Mouse (Mus musculus) layer of hippocampus, adult 11-12 months (tissue): ENCODE data around the gene Myo1c.

Source experiments
- DNase-seq: peaks from one replicate; pipeline ENCODE4 v3.0.0; 2022; ENCODE audit warnings: low spot score

The Myo1c gene

GRCm38 (mm10) chr11:75650311-75650710 is at the start of gene Myo1c:
Gene Myo1c, plus strand, starts transcription at chr11:75650504.
- DNase-seq = no peak

DNA sequence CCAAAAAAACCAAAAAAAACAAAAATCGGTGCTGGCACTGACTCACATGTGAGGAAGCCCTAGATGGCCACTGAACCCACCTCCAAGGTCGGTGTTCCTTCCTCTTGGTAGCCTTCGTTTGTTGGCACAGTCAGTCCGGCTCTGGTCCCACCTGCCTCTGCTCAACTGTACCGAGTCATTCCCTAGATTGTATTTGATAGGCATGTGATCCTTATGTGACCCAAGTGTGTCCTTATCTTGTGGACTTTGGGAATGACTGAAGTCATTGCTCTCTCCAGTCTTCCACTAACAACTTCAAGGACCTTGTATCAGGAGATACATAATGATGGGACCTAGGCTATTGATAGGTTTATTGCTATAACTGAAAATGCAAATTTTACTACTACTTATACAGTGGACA is 45.5 kb upstream of the Myo1c start:
- no peak for DNase-seq

DNA sequence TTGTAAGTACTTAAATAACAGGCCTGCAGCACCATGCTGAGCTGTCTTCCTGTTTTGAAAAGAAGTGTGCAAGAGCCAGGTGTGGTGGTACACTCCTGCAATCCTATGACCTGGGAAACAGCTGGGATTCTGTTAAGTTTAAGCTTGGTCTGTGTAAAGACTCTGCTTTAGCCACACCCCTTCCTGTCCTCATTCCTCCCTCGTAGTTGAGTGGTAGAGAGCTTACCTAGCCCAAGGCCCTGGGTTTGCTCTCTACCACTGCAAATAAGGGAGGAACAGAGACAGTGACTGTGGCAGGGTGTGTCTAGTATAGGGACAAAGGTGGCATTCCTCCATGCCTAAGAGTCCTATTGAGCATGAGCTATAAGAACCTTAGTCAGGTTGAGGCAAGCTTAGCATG is 45.0 kb upstream of the Myo1c start:
- DNase-seq = no peak

DNA sequence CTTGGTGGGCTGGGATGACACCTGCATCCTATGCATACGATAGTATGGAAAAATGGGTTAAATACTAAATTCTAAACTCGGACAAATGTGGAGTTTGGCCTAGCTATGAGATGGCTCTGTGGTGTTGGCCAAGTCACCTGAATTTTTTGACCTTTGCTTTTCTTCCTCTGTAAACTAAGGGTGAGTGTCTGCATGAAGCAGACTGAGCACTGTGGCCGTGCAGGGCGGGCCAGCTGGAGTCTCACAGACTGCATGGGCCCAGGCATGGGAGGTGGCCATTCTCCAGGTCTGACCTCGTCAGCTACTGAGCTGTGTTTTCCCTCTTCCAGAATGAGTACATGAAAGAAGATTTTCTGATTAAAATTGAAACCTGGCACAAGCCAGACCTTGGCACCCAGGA is 41.5 kb upstream of the Myo1c start:
- no peak for DNase-seq

- no peak for DNase-seq
These were observed 40.3 kb upstream of the Myo1c start for GRCm38 (mm10) chr11:75610021-75610420.

DNA sequence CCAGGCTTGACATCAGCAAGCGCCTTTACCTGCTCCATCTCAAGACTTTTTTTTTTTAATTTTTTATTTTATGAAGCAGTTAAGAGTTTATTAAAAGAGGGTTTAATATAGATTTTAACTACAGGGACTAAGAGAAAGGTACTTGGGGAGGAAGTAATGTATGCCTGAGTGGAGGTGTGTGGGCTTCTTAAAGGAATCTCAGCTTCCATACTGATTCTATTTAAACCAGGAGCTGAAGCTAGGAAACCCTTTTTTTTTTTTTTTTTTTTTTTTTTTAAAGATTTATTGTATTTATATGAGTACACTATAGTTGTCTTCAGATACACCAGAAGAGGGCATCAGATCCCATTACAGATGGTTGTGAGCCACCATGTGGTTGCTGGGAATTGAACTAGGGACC is 35.5 kb upstream of the Myo1c start:
- no peak for DNase-seq

DNA sequence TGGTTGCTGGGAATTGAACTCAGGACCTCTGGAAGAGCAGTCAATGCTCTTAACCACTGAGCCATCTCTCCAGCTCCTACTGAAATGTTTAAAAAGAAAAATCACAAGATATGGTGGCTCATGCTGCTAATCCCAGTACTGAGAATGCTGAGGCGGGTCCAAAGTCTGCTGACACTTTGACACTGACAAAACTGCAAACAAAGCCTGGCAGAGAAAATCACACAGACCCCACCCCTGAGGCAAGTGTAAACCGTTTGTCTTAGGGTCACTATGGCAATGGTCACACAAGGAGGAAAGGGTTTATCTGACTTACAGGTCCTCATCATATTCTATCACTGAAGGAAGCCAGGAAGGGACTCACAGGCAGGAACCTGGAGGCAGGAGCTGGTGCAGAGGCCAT is 34.7 kb upstream of the Myo1c start:
- DNase-seq = no peak

- no peak for DNase-seq
These were observed 31.2 kb upstream of the Myo1c start for GRCm38 (mm10) chr11:75619133-75619532.

DNA sequence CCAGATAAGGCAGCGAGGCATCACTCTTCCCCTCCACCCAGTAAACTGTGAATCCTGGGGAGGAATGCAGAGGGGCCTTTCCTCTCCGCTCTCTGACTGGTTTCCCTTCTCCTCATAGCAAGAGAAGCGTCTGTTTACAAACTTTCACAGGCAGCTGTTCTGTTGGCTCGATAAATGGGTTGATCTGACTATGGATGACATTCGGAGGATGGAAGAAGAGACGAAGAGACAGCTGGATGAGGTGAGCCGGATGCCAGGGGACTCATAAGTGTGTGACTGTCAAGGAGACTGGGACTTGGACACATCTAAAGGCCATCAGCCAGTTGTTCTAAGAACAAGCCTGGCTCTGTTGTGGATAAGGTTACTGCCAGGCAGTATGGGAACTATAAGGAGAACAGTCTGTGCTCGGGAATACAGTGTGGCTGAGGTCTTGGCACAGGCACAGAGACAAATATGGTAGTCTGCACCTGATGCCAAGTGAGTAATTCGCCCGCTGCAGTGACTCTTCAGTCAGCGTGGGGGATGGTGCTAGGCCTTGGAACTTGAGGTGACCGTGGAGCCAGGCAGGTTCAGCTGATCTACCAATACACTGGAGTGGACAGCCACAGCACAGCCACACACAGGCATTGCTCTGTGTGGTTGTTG is 30.0 kb upstream of the Myo1c start:
- peak; percentile 51 for DNase-seq

- no peak for DNase-seq
These were observed 28.9 kb upstream of the Myo1c start for GRCm38 (mm10) chr11:75621426-75621825.

- no peak for DNase-seq
These were observed 27.5 kb upstream of the Myo1c start for GRCm38 (mm10) chr11:75622588-75623329.

DNA sequence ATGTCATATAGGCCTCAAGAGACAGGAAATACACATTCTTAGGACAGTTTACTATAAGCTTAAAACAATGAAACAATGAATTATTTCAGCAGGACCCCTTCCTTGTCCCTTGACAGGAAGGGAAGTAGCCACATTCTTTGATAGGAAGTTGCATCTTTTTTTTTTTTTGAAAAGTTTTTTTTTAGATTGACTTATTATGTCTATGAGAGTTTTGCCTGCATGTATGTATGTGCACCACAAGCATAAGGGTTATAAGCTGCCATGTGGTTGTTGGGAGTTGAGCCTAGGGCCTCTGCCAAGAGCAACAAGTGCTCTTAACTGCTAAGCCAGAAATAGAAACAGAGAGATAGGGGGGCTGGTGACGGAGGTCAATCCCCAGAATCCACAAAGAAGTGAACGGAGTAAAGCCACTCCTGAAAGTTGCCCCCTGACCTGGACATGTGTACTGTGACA is 26.2 kb upstream of the Myo1c start:
- DNase-seq = no peak

DNA sequence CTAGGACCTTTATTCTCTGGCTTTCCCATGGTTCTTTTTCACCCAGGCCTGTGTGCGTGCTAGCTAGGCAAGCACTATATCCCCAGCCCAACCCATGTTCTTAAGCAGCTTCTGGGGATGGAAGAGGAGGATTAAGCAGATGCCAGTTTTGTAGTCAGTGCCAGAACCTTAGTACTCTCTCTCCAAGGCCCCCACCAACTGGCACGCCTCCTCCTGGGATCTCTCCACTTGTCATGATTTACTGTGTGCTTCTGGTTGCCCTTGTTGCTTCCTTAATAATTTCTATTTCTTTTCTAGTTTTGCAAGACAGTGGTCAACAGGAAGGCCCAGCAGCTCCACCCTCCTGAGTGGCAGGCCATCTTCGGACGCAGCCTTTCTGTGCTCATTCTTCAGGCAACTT is 24.5 kb upstream of the Myo1c start:
- DNase-seq = no peak

DNA sequence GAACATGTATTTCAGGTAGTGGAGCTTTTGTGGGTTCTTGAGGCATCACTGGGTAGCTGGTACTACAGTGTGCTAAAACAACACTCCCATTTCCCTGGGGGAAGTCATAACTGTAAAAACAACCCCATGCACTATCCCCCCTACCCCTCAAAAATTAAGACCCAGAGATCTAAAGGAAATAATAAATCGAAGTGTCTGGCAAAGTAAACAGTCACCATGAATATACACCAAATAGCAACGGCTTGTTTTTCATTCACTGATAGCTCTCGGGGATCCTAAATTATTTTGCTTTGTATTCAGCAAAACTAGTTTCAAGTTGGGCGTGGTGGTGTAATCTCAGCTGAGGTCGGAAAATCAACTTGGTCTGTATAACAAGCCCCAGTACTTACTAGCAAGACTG is 20.2 kb upstream of the Myo1c start:
- no peak for DNase-seq

DNA sequence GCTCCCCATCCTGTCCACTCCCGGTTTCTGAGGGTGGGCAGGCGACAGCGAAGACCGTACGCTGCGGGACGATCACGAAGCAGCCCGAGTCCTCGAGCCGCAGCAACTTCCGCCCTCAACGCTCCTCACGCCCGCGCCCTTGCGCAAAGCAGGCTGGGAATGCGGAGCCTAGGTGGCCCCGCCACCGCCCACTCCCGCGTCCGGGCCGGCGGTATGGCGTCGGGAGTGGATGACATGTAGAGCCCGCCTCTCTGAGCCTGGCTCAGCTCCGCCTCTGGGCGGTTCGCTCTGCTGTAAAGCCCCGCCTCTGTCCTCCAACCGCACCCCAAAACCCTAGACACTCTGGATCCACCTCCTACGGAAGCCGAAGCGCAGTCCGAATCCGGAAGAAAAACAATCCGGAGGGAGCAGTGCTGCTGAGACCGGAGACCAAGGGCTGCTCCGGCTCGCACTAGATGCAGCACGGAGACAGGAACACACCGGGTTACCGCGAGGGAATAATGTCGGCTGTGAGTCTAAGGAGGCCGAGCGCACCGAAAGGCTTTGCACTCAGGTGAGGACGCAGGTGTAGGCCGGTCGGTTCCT is 19.6 kb upstream of the Myo1c start, which contains the start of gene Inpp5k:
Inpp5k (plus strand) TSS at position 344 of the 585 bp plus-strand sequence.
- DNase-seq = peak; percentile 97

- no peak for DNase-seq
These were observed 18.6 kb upstream of the Myo1c start for GRCm38 (mm10) chr11:75631561-75632225.

GRCm38 (mm10) chr11:75632921-75633320 is 17.4 kb upstream of the Myo1c start:
- DNase-seq = no peak

DNA sequence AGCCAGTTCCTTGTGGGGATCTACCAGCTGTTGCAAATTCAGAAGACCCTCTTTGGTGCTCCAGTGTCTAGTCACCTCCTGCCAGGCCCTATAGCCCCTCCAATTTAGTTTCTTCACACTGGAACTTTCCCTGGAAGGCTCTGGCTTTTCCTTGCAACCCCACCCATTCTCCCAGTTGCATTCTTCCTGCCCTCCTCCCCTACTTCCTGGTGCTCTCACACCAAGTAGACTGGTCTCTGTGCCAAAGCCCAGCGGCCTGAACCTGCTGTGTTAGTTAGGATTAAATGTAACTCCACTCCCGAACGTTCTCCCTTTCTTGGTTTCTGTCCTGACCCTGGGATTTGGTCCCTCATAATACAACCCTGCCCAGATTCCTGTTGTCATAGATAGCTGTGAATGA is 15.5 kb upstream of the Myo1c start:
- DNase-seq = no peak

DNA sequence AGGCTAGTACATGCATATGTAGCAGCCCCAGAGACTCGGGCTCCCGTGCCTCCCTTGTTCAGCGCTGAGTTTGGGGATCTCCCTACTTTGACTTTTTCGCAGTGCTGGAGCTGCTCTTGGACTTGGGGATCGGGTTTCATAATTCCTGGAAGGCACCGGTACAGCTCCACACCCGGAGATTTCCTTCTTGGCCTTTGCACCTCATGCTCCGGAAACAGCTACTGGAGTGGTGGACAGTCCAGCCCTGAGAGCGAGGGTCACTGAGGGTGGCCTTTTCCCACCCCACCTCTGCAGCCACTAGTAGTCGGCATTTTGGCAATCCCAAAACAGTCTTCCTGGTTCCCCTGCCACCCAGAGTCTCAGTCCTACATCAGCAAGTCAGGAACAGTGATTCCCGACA is 15.0 kb upstream of the Myo1c start:
- DNase-seq = no peak

- DNase-seq = no peak
These were observed 7.0 kb upstream of the Myo1c start for GRCm38 (mm10) chr11:75643323-75643722.

GRCm38 (mm10) chr11:75644684-75645083 is 5.6 kb upstream of the Myo1c start:
- no peak for DNase-seq

- DNase-seq = peak; percentile 63
These were observed 2.6 kb upstream of the Myo1c start for GRCm38 (mm10) chr11:75647681-75648211.
